Mouse (Mus musculus) midbrain, embryonic 14.5 days (tissue): ENCODE measurements around the gene Cebpa. TPM values are rescaled to one million over a fixed set of nuclear protein-coding genes. Genes with fewer than 3 reads are reported as not detected.

Source experiments
- ATAC-seq: fragments of 200-750 bp; cut with Nextera tagmentation; 2 replicates; pipeline ENCODE4 v1.8.0; 2017; ENCODE audit warnings: moderate number of reproducible peaks, moderate library complexity; ENCODE audit not compliant: low FRiP score, low TSS enrichment
- DNase-seq: peaks from one replicate; pipeline ENCODE4 v3.0.0-alpha.2; 2015
- H3K27ac ChIP-seq: fragments of 300-500 bp; sonication (generic); replicated peaks from 2 replicates; pipeline ENCODE4 v1.5.1; 2014; ENCODE audit warnings: mild to moderate bottlenecking, low read depth, low read length, moderate library complexity
- H3K27me3 ChIP-seq: fragments of 300-500 bp; sonication (generic); 2 replicates; pipeline ENCODE4 v1.6.1; 2014; ENCODE audit warnings: low read length, control low read depth, mixed read lengths; ENCODE audit not compliant: control insufficient read depth, insufficient read depth
- H3K36me3 ChIP-seq: fragments of 300-500 bp; sonication (generic); 2 replicates; pipeline ENCODE4 v1.6.1; 2014; ENCODE audit warnings: low read length, control low read depth; ENCODE audit not compliant: control insufficient read depth, insufficient read depth
- H3K4me1 ChIP-seq: fragments of 300-500 bp; sonication (generic); 2 replicates; pipeline ENCODE4 v1.6.1; 2014; ENCODE audit warnings: mild to moderate bottlenecking, antibody characterized with exemption, low read length, control low read depth; ENCODE audit not compliant: control insufficient read depth, insufficient read depth
- H3K4me2 ChIP-seq: fragments of 300-500 bp; sonication (generic); 2 replicates; pipeline ENCODE4 v1.6.1; 2014; ENCODE audit warnings: mild to moderate bottlenecking, low read length, moderate library complexity
- H3K4me3 ChIP-seq: fragments of 300-500 bp; sonication (generic); replicated peaks from 2 replicates; pipeline ENCODE4 v1.5.1; 2014; ENCODE audit warnings: low read depth, low read length
- H3K9ac ChIP-seq: fragments of 300-500 bp; sonication (generic); replicated peaks from 2 replicates; pipeline ENCODE4 v1.6.1; 2014; ENCODE audit warnings: mild to moderate bottlenecking, low read length, moderate library complexity
- H3K9me3 ChIP-seq: fragments of 300-500 bp; sonication (generic); 2 replicates; pipeline ENCODE4 v1.6.1; 2016; ENCODE audit warnings: low read length, control low read depth, mixed read lengths; ENCODE audit not compliant: control insufficient read depth
- WGBS: fragments of 180-500 bp; shearing (Covaris S2); extraction: QIAGEN DNeasy Blood & Tissue Kit; methylation state at CpG from one replicate; pipeline ENCODE4 v1.1.7; 2014; 5-methylcytosine and 5-hydroxymethylcytosine counted together
- polyA plus RNA-seq: library from polyadenylated mRNA; unstranded; fragments of >200 nt; fragmentation: Nextera tagmentation; extraction: Ambion mirVana; gene quantifications from 2 replicates; pipeline ENCODE4 v1.2.1, GENCODE M21; 2014

Gene Cebpa
- polyA plus RNA-seq, 1 experiment from 2014 or later: 0.61 TPM

GRCm38 (mm10) chr7:35098777-35099176, 20.3 kb upstream of the Cebpa start:
- Histone ChIP-seq H3K27me3 (no peaks in the 10 kb centered on the region), H3K4me2 (no peak overlapping the region), H3K36me3 (no peaks in the 10 kb centered on the region), H3K9me3 (no peaks in the 10 kb centered on the region), H3K4me1 (no peaks in the 10 kb centered on the region), H3K9ac (no peak overlapping the region), H3K27ac (no peak overlapping the region), H3K4me3 (no peak overlapping the region)
- 82% methylated on average over 4 of the region's 4 CpGs for WGBS
- no peak for DNase-seq
- no peak for ATAC-seq

- Histone ChIP-seq H3K4me2 (no peak overlapping the region), H3K27ac (no peak overlapping the region), H3K27me3 (no peaks in the 10 kb centered on the region), H3K9me3 (no peaks in the 10 kb centered on the region), H3K4me1 (no peaks in the 10 kb centered on the region), H3K4me3 (no peak overlapping the region), H3K9ac (no peak overlapping the region), H3K36me3 (no peaks in the 10 kb centered on the region)
- no peak for DNase-seq
- 89% methylated on average over 4 of the region's 4 CpGs for WGBS
- no peak for ATAC-seq
Observed at GRCm38 (mm10) chr7:35099528-35099927, 19.6 kb upstream of the Cebpa start.

GRCm38 (mm10) chr7:35106614-35107013, 12.5 kb upstream of the Cebpa start:
- Histone ChIP-seq H3K27me3 (no peaks in the 10 kb centered on the region), H3K4me3 (no peak overlapping the region), H3K36me3 (no peaks in the 10 kb centered on the region), H3K9ac (no peak overlapping the region), H3K4me2 (no peak overlapping the region), H3K4me1 (no peaks in the 10 kb centered on the region), H3K9me3 (no peaks in the 10 kb centered on the region), H3K27ac (no peak overlapping the region)
- DNase-seq (no peak), ATAC-seq (no peak)
- WGBS: 85% methylated on average over 7 of the region's 7 CpGs

GRCm38 (mm10) chr7:35107630-35108029, 11.5 kb upstream of the Cebpa start:
- H3K9ac ChIP-seq: no peak overlapping the region
- ATAC-seq (no peak), DNase-seq (no peak)
- no peaks in the 10 kb centered on the region for H3K36me3 ChIP-seq
- H3K27ac ChIP-seq: no peak overlapping the region
- H3K9me3 ChIP-seq: no peaks in the 10 kb centered on the region
- 46% methylated on average over 3 of the region's 3 CpGs for WGBS
- H3K27me3 ChIP-seq: no peaks in the 10 kb centered on the region
- H3K4me3 ChIP-seq: no peak overlapping the region
- H3K4me2 ChIP-seq: no peak overlapping the region
- H3K4me1 ChIP-seq: no peaks in the 10 kb centered on the region

DNA sequence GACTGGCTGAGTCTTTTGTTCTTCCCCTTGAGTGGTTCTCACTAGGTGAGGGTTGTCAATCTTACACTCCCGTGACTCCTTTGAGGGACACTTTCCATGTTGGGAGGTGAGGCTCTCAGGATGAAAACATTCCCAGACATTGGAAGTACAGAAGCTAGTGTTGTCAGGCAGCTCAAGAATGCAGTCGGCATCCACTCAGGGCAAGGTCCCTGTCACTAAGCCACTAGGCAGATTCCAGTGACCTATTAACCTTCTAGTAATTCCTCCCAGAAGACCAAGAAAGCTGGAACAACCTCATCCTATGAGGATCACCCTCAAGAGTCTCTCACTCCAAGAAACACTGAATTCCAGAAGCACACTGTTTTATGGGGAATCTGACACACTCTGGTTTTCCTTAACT, 11.0 kb upstream of the Cebpa start:
- no peaks in the 10 kb centered on the region for H3K27me3 ChIP-seq
- no peak for DNase-seq
- H3K36me3 ChIP-seq: no peaks in the 10 kb centered on the region
- no peaks in the 10 kb centered on the region for H3K4me1 ChIP-seq
- 30% methylated on average over 2 of the region's 2 CpGs for WGBS
- no peak for ATAC-seq
- H3K4me2 ChIP-seq: no peak overlapping the region
- no peak overlapping the region for H3K9ac ChIP-seq
- H3K9me3 ChIP-seq: no peaks in the 10 kb centered on the region
- H3K4me3 ChIP-seq: no peak overlapping the region
- no peak overlapping the region for H3K27ac ChIP-seq

- Histone ChIP-seq H3K4me2 (no peak overlapping the region), H3K4me3 (no peak overlapping the region), H3K27ac (no peak overlapping the region), H3K27me3 (no peaks in the 10 kb centered on the region), H3K4me1 (no peaks in the 10 kb centered on the region), H3K9me3 (no peaks in the 10 kb centered on the region), H3K9ac (no peak overlapping the region), H3K36me3 (no peaks in the 10 kb centered on the region)
- 69% methylated on average over 6 of the region's 6 CpGs for WGBS
- ATAC-seq (no peak), DNase-seq (no peak)
Observed at GRCm38 (mm10) chr7:35108663-35109062, 10.4 kb upstream of the Cebpa start.

DNA sequence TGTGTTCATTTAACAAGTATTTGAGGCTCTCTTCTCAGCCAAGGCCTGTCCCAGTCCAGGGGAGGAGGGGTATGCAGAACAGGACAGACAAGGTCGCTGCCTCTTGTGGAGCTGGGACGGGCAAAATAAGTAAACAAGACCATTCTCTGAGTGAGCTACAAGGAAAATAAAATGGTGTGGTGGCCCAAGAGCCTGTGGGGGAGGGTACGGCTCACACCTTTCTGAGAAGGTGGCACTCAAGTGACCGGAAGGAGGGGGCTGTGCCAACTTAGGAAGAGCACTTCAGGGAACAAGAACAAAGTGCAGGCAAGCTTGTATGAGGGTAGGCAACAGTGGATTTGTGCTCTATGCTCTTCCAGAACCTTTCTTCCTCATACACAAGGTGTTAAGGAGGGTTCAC, 6.0 kb upstream of the Cebpa start:
- ATAC-seq: no peak
- H3K27me3 ChIP-seq: peaks cover 27% of the 10 kb centered on the region

GRCm38 (mm10) chr7:35113721-35114120, 5.4 kb upstream of the Cebpa start:
- Histone ChIP-seq H3K27me3 (peaks cover 29% of the 10 kb centered on the region), H3K36me3 (no peaks in the 10 kb centered on the region), H3K27ac (no peak overlapping the region), H3K4me2 (no peak overlapping the region), H3K9ac (no peak overlapping the region), H3K9me3 (no peaks in the 10 kb centered on the region), H3K4me3 (no peak overlapping the region), H3K4me1 (peaks cover 10% of the 10 kb centered on the region; the same call in 1 of the 2 replicates)
- DNase-seq (no peak), ATAC-seq (no peak)
- WGBS: 82% methylated on average over 5 of the region's 5 CpGs

More for the DNA sequence above, 6.0 kb upstream of the Cebpa start:
- no peak overlapping the region for H3K27ac ChIP-seq
- H3K9me3 ChIP-seq: no peaks in the 10 kb centered on the region
- no peak overlapping the region for H3K9ac ChIP-seq
- 72% methylated on average over 4 of the region's 4 CpGs for WGBS
- H3K4me1 ChIP-seq: peaks cover 6% of the 10 kb centered on the region; the same call in 1 of the 2 replicates
- no peaks in the 10 kb centered on the region for H3K36me3 ChIP-seq
- DNase-seq: no peak
- H3K4me2 ChIP-seq: no peak overlapping the region
- no peak overlapping the region for H3K4me3 ChIP-seq

DNA sequence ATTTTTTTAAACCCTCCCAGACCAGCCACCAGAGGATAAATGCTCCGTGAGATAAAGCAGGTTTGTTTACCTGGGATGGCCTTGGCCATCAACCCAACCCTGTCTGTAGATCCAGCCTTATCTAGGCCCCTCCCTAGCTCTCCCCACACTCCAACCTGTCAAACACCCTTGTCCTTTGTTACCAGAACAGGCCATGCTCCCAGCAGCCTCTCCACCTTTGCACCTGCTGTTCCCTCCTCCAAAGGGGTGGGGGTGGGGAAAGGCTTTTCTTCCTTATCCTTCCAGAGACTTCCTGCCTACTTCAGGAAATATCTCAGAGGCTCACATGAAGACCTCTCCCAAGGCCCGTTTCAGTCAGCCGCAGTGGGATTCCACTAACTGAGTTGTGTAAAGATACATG, 2.6 kb upstream of the Cebpa start:
- peaks cover 52% of the 10 kb centered on the region for H3K27me3 ChIP-seq
- H3K4me1 ChIP-seq: peaks cover 19% of the 10 kb centered on the region; the same call in 1 of the 2 replicates
- no peaks in the 10 kb centered on the region for H3K9me3 ChIP-seq
- no peak overlapping the region for H3K9ac ChIP-seq
- H3K4me3 ChIP-seq: no peak overlapping the region
- DNase-seq (no peak), ATAC-seq (no peak)
- H3K4me2 ChIP-seq: no peak overlapping the region
- WGBS: 71% methylated on average over 3 of the region's 3 CpGs
- H3K36me3 ChIP-seq: no peaks in the 10 kb centered on the region
- H3K27ac ChIP-seq: no peak overlapping the region
